Mouse (Mus musculus): Measurements from ENCODE around the gene Serping1.

DNA sequence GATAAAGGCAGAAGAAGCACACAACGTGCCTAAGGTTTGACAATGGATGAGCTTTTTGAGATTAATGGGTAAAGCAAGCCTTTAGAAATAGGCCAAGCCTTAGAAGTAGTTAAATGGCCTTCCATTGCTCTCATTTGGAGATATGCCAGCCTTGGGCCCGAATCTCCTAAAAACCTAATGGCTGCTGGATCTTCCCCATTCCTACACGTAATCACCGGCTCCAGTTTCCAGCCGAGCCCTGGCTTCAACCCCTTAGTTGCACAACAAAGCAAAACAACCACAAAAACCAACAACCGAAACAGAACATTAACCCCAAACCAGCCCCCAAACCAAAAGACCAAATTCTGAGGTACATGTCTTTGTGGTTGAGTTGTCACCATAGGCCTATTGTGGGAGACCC, 421 bp upstream of the Serping1 start:
- TF ChIP-seq CTCF (IDR thresholded peaks at IDR 0.05; ENCODE audit: extremely low read depth, insufficient read depth, low read length) (no peak), POLR2A (IDR thresholded peaks at IDR 0.05; ENCODE audit: extremely low read depth, insufficient read depth, low read length) (no peak)

Measured in cortical plate, adult 2 months (tissue).